Mouse (Mus musculus): ENCODE measurements around the gene Sult1d1.

DNA sequence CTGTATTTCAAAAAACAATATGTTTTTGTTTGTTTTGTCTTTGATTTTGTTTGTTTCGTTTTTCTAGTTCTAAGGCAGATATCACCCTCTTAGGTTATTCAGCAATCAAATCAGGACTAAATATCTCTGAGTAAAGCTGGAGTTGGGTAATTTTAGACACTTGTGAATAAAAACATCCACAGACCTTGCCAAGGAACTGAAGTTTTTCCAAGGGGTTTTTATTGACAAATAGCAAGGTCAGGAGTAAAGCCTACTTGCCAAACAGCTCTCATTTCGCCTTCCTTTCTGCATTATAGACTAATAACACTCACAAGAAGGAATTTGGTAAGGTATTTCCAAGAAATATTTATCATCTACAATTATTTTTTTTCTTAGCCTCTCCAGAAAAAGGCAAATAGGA lies 29.1 kb upstream of the Sult1d1 start:
- TF ChIP-seq POLR2A (IDR thresholded peaks at IDR 0.05; ENCODE audit: borderline replicate concordance, insufficient read depth, low read length) (no peak), CTCF (IDR thresholded peaks at IDR 0.05; ENCODE audit: borderline replicate concordance, insufficient read depth, low read depth, low read length) (no peak)
